Mouse (Mus musculus) bone marrow macrophage, adult 2 months (primary cell): Measurements from ENCODE around the gene Thbs4. TPM values are rescaled to one million over a fixed set of nuclear protein-coding genes. Genes with fewer than 3 reads are reported as not detected.

Experiments
- H3K27ac ChIP-seq: 2 replicates; pipeline ENCODE4 v1.5.1; 2012; ENCODE audit warnings: low read depth, low read length; ENCODE audit not compliant: insufficient read depth
- H3K4me1 ChIP-seq: 2 replicates; pipeline ENCODE4 v1.6.1; 2012; ENCODE audit warnings: low read length; ENCODE audit not compliant: control insufficient read depth, insufficient read depth
- H3K4me3 ChIP-seq: 2 replicates; pipeline ENCODE4 v1.5.1; 2012; ENCODE audit warnings: mild to moderate bottlenecking, low read length, moderate library complexity; ENCODE audit not compliant: insufficient read depth
- CTCF ChIP-seq: IDR thresholded peaks from 2 replicates; pipeline ENCODE4 v1.5.1; 2012; ENCODE audit warnings: low read depth, mild to moderate bottlenecking, low read length, moderate library complexity
- POLR2A ChIP-seq: IDR thresholded peaks from 2 replicates; pipeline ENCODE4 v1.6.1; 2012; ENCODE audit warnings: mild to moderate bottlenecking, low read depth, low read length, borderline replicate concordance
- polyA plus RNA-seq: library from polyadenylated mRNA; stranded (reverse); fragments of >200 nt; gene quantifications from 2 replicates; pipeline ENCODE4 v1.2.4, GENCODE M21; 2012; ENCODE audit not compliant: missing spikeins, insufficient read depth, insufficient read length

The Thbs4 gene
- polyA plus RNA-seq, 1 experiment = not detected

DNA sequence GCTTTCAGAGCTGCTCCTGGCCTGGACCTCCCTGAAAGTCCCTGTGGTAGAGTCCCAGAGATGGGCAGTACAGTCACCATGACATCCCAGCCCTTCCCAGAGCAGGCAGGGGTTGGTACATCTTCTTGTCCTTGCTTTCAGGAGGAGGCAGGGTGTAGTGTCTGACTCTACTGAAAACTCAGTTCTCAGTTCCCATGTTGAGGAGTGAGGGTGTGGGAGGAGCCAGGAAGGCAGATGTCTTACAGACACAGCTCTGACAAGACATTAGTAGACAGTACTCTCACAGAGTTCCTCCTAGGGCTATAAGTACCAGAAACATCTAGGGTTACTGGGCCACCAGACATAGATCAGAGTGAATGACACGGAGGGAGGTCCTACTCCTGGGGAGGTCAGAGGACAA lies 32.3 kb downstream of the Thbs4 start:
- Histone ChIP-seq H3K27ac (no peak overlapping the region), H3K4me1 (no peaks in the 10 kb centered on the region), H3K4me3 (no peak overlapping the region)
- TF ChIP-seq POLR2A = no peak
- TF ChIP-seq CTCF = no peak

DNA sequence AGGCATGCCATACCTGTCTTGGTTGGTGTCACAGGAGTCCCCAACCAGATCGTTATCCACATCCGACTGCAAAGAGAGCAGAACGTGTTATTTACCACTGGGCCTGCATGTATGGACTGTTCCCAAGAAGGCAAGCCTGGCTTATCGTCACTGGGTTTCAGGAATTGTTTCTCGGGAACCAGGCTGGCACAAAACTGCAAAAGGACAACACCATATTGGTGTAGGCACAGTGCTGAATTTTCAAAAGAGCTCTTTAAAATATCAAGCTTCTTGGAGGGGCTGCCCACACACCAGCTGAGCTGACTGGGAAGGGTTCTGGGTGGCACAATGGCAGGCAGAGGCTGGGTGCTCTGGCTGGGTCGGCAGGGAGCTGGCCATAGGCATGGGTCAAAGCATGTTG lies 34.1 kb downstream of the Thbs4 start:
- TF ChIP-seq CTCF = no peak
- no peak for TF ChIP-seq POLR2A
- no peak overlapping the region for H3K27ac ChIP-seq

DNA sequence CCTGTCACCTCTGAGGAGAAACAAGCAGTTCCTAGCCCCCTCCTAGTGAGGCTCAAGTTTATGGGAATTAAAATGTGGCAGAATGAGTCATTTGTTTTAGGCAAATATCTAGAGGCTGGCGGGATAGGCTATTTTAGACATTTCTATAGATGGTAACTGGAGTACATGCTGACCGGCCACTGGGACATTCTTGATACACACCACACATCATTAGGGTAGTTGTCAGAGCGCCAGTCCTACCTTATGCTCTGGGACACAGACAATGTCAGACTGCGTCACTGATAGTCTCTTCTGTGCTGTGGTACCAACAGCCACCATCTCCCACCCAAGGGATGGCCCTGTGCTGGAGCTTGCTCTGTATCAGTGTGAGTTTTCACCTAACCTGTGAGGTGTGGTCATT lies 35.5 kb downstream of the Thbs4 start:
- Histone ChIP-seq H3K4me1 (no peaks in the 10 kb centered on the region), H3K4me3 (no peak overlapping the region), H3K27ac (no peak overlapping the region)
- TF ChIP-seq POLR2A (no peak), CTCF (no peak)

More for the DNA sequence above, 34.1 kb downstream of the Thbs4 start:
- H3K4me3 ChIP-seq = no peak overlapping the region
- no peaks in the 10 kb centered on the region for H3K4me1 ChIP-seq

DNA sequence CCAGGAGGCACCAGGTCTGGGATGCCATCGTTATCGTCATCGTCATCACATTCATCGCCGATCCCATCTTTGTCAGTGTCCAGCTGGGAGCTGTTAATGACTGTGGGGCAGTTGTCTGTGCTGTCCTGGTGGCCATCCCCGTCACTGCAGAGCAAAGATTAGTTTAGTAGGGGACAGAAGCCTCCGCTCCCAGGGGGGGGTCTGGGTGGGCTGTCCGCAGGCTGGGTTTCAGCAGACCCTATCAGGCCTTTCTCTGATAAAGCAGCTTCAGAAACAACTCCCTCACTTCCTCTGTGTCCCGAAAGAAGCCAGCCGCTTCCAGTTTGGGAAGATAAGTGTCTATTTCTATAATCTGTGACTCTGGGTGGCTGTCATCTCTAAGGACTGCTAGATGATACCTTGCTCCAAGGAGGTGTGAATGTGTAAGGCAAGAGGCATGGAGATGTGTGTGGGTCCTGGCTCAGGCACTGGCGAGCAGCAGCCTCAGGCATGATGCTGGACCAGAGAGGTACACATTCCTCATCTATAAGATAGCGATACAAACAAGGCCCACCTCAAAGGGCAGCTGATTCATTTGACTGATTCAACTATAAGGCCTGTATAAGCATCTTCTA lies 36.5 kb downstream of the Thbs4 start:
- H3K4me1 ChIP-seq = no peaks in the 10 kb centered on the region
- no peak for TF ChIP-seq POLR2A
- TF ChIP-seq CTCF = no peak
- no peak overlapping the region for H3K27ac ChIP-seq
- no peak overlapping the region for H3K4me3 ChIP-seq

DNA sequence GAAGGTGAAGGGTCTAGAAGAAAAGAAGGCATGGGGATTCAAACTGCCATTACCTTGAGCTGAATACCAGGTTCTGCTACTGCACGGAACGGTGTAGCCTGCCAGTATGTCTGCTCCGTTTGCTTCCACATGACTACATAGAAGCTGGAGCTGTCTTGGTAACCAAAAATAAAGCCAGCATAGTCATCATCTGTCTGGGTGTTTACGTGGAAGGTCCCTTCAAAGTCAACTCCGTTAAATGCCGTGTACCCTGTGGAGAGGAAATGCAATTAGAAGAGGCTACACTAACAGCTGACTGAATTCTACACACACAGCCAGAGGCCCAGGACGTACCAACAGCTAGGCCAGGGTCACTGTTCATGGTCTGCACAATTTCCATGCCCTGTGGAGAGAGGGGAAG lies 39.6 kb downstream of the Thbs4 start:
- Histone ChIP-seq H3K4me3 (no peak overlapping the region), H3K27ac (no peak overlapping the region), H3K4me1 (no peaks in the 10 kb centered on the region)
- no peak for TF ChIP-seq CTCF
- no peak for TF ChIP-seq POLR2A

DNA sequence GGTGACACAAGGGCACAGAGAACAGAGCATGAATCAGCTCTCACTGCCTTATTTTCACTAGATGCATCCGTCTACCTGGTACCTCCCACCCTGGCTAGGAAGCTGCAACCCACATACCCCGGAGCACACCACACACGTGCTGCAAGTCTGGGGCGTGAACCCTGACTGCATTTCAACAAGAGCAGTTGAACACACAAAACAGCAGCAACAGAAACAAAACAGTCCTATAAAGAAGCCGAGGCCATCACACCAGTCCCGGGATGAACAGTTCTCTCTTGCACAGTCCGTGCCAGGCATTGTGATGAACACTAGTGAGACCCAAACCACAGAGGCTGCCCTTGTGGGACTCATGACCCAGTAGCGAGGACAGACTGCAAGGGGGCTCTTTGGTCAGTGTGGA lies 40.9 kb downstream of the Thbs4 start:
- H3K4me1 ChIP-seq = no peaks in the 10 kb centered on the region
- no peak overlapping the region for H3K4me3 ChIP-seq
- no peak overlapping the region for H3K27ac ChIP-seq
- TF ChIP-seq CTCF (no peak), POLR2A (no peak)

DNA sequence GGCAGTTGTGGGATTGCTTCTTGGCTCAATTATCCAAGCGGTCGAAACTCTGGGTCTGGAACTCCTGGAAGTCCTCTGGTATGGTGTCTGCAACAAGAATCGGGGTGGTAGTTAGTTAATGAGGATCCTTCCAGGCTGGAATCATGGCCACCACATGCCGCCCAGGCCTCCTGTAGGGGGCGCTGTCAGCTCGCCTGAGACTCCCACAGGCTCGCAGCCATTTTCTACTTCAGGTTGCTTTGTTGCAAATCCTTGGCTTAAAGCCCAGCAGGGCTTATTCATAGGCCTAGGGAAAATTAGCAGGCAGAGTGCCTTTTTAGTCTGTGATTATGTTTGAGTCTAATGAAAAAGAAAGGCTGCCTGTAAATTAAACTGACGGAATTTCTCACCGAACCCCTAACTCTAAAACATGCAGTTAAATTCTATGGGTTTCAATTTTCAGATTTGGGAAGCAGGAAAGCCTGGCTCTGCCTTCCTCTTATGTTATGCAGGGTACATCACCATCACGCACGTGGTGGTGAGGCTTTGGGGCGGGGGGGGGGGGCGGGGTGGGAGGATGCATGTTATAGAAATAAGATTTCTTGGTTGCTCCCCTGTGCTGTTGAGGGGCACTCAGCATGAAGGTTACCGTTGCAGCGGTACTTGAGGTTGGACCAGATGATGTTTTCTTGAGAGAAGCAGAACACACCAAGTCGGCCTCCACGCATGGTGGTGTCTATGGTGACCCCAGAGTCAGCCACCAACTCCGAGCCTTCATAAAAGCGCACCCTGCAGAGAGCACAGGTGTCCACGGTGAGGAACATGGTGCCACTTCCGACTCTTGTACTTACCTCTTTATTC lies 42.7 kb downstream of the Thbs4 start:
- no peak overlapping the region for H3K4me3 ChIP-seq
- no peak for TF ChIP-seq POLR2A
- peak; percentile 49 for TF ChIP-seq CTCF
- H3K27ac ChIP-seq = no peak overlapping the region
- no peaks in the 10 kb centered on the region for H3K4me1 ChIP-seq

DNA sequence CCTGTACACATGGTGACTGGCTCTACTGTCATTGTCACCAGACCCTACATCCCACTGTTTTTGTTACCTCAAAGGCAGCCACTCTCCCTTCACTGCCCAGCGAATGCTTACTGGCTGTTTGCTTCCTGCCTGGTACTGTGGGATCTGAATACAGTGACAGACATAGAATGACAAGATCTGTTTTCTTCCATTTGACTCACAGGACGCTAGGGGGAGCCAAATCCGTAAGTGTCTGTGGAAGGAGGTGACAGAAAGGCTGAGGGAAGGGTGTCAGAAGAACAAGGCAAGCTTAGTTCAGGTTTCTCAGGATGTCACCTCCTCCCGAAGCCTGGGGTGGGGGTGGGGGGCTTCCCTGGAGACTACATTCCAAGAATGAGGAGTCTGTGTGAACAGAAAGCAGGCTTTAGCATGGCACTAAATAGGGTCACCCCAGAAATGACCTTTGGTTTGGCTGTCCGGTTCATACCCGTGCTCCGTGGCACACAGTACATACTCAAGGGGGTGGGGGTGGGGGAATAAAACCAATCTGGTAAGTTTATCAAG lies 43.6 kb downstream of the Thbs4 start:
- H3K4me1 ChIP-seq = no peaks in the 10 kb centered on the region
- no peak overlapping the region for H3K27ac ChIP-seq
- H3K4me3 ChIP-seq = no peak overlapping the region
- TF ChIP-seq POLR2A = no peak
- peak; percentile 66 for TF ChIP-seq CTCF

DNA sequence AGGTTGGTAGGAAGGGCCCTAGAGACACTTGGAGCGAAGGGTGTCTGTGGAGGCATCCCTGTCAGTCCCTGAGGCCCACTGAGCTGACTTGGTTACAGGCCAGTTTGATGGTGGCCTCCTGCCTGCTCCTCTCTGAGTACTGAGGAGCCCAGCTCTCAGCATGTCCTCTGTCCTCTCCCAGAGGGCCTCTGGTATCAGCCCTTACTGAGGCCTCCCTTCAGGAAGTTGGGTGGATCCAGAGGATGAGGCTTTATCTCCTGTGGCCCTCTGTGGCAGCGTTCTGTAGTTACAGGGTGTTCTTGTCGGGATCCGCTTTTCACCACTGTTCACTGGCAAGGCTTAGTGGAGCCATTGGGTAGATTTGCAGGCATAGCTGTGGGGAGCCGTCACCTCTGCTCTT lies 51.3 kb downstream of the Thbs4 start:
- H3K4me3 ChIP-seq = no peak overlapping the region
- TF ChIP-seq POLR2A (no peak), CTCF (no peak)
- no peaks in the 10 kb centered on the region for H3K4me1 ChIP-seq
- no peak overlapping the region for H3K27ac ChIP-seq

DNA sequence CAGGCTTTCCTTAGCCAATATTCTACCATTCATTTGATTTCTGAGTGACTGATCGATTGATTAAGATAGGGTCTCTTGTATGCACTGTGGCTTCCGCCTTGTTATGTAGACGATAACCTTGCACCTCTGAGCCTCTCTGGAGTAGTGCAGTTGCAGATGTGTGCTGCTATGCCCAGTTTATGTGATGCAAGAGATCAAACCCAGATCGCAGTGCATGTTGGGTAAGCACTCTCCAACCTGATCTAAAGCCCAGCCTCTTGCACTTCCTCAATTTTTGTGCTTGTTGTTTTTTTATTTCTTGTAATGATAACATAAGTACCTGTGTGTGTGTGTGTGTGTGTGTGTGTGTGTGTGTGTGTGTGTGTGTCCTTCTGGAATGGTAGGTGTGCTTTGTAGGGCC lies 51.7 kb downstream of the Thbs4 start:
- no peak for TF ChIP-seq POLR2A
- TF ChIP-seq CTCF = no peak
- no peaks in the 10 kb centered on the region for H3K4me1 ChIP-seq
- H3K27ac ChIP-seq = no peak overlapping the region
- no peak overlapping the region for H3K4me3 ChIP-seq
